Mouse (Mus musculus) mesoderm, embryonic 11.5 days (tissue): ENCODE results near the gene Hoxd1.

Experiments
- DNase-seq: peaks from one replicate; pipeline ENCODE4 v3.0.0-alpha.2; 2012; ENCODE audit warnings: low read depth, low spot score

Hoxd1 gene

DNA sequence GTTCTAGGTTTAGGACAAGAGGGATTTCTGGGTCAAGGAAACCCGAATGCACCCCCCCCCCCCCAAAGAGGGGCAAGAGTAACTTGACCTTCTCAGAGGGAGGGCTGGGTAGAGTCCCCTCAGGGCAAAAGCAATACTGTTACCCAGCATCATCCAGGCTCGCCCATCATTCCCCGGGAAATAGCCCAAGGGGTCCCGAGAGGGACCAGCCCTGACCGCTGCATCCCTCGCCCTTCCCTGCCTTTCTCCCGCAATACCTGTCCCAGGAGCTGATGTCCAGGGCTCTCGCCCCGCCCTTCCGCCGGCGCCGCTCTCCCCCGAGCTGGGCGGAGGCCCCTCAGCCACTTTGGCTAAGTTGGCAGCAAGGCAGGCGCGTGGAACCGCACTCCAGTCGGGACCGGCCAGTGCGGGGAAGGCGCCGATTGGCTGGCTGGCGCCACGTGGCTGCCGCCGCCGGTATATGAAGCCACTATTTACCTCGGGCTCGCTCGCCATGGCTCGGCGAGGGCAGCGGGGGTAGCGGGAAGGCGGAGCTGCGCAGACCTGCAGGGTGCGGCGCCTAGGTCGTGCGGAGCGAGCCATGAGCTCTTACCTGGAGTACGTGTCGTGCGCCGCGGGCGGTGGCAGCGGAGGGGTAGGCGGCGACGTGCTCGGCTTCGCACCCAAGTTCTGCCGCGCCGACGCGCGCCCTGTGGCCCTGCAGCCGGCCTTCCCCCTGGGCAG is at the start of gene Hoxd1:
Hoxd1 (plus strand) TSS at position 459 of the 723 bp plus-strand sequence.
- peak; percentile 75 for DNase-seq

DNA sequence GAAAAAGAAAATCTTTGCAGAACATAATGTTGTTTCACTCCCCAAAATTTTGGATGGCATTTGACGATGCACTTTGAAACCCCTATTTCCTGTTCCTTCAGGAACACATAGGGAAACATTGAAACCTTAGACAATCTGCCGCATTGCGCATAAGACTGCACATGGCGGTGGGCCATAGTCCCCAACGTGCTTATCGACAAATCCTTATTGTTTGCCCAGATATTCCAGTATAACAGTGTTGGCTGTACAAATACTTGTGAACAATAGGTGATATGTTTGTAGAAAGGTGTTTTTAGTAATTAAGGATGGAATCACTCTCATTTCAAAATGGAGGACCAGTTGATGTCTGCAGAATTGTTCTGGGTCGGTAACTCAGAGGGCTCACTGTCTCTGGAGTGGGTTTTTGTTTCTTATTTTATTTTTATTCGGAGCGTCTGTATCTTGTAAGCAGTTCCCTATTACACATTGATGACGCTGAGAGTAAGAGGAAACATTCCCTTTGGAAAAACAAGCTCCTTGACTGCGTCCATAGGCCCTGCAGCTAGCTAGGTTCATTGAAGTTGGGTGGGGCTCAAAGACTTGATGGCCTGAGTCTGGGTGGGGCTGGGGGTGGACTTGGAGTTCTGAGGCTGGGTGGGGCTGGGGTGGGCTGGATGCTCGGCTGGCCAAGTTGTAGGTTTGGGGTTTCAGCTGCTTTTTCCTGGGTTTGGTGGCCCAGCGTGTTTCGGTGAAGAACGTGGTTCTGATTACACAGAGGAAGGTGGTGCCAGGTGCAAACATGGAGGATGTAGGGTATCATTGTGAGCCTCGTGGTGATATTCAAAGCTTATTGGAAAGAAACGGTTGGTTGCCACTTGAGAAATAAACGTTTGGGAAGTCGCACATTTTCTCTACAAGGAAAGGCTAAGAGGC is 49.3 kb upstream of the Hoxd1 start:
- DNase-seq = no peak

DNA sequence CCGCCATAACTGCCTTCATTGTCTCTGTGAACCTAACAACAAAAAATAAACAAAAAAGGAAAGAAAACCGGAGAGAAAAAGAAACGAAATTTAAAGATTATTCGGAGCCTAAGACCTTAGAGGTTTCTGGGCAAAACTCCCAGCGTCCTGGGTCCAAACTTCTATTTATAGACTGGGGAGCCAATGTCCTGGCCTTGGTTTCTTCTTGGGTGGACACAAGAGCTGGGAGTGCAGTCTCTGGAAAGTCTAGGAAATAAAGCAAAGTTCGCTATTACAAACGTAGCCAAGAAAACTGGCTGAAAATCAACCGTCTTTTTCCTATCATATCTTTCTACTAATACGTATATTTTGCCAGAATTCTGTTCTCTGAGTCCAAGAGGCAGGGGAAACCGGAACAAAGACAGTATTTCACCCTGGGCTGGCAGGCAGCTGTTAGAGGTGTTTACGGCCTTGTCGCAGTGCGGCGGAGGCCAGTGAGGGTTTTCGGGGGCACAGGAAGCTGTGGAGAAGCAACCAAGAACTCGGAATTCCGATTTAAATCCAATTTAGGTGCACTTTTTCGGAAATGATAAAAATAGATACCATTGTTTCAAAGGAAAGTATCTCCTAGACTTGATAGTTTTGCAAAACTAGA is 48.5 kb upstream of the Hoxd1 start:
- no peak for DNase-seq

DNA sequence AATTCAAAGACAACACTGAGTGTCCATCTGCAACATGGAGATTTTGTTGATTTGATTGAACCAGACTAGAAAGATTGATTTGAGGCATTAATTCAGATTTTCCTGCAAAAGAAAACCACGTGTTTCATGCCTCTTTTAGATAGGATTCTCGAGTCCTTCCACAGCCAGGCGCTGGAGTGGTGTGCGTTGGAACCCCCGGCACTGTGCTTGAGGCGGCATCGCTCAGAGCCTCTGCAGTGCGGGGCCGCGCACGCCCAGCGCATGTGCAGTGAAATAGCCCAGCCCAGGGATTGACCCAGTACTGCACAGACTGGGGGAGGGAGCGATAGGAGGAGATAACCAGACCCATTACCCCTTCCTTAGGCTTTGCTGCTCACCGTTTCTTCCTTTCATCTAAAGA is 47.9 kb upstream of the Hoxd1 start:
- peak; percentile 85 for DNase-seq

DNA sequence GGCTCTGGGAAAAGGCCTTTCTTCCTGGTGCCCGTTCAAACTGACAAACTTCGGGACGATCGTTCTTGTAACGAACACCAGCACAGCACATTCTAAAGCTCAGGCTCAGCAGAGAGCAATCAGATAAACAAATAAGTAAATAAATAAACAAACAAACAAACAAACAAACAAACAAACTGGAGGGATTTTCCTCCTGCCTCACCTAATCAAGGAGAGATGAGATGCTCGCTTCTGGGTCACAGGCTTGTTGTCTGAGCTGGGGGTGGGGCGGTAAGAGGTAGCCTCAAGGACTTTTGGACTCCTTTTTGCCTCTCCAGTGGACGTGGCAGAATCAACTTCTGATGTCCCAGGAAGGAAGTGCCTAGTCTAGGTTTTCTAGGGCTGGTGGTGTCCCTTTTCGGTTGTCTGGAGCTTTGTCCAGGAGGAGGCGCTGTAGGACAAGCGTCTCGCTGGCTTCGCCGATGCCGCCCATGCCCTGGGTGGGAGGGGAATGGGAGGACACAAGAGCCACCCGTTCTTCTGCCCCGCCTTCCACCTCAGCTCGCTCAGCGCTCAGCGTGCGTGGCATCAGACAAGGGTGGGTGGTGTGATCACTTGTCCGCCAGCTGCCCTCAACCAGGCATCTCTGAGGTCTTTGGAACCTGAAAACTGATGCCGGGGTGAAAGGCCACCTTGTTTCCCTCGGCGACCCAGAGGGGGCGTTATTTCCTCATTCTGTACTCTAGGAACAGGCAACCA is 47.1 kb upstream of the Hoxd1 start:
- DNase-seq = peak; percentile 97

DNA sequence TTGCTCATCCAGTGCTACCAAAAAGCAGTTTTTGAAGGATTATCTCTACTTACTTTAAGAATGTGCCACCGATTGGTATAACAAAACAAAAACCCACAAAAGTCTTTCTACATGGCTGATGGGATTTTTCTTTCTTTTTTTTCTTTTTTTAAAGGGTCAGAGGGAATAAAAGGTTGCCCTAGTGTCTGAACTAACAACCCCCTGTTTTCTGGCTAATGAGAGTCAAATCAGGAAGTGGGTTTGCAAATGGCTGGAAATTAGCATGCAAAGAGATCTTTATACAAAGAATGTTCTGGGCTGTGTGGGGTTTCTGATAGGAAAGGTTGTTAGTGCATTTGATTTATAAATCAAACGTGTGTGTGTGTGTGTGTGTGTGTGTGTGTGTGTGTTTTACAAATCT is 42.4 kb upstream of the Hoxd1 start:
- no peak for DNase-seq

DNA sequence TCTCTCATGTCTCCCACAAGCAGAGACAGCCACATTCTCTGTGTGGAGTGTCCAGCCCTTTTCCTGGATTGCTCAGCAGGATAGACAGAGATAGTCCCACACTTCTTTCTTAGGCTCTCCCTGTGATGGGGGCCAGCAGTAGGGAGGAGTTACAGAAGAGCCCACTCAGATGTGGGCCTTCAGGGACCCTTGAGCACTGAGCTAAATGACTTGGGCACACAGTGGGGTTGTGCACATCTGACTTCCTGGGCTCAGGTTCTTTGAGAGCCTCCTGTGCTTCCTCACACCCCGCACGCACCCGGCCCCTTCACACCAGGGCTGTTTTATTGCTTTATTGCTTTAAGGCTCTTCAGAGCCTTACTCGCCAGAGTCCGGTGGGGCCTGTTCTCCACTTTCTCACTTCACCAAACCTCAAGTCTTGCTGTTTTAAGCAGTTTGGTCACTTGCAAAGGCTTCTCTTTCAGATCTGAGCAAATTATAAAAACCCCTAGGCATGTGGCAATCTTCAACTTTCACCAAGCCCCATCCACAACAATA is 41.8 kb upstream of the Hoxd1 start:
- no peak for DNase-seq

DNA sequence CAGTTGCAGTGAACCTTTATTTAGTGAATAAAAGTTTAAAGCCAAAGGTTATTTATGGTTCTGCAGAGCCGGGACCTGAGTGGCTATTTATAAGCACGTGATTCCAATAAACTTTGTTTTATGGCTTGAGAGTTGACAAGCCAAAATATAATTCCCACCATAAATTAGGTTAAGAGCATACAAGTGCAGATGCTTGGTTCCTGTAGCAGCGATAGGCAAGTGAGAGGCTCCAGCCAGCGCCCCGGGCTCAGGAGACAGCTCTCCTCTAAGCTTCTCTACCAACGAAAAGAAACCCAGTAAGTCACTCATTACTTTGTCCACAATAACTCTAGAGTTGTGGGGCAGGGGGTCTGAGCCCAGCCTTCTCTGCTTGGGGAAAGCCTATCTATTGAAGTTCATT is 40.9 kb upstream of the Hoxd1 start:
- no peak for DNase-seq

DNA sequence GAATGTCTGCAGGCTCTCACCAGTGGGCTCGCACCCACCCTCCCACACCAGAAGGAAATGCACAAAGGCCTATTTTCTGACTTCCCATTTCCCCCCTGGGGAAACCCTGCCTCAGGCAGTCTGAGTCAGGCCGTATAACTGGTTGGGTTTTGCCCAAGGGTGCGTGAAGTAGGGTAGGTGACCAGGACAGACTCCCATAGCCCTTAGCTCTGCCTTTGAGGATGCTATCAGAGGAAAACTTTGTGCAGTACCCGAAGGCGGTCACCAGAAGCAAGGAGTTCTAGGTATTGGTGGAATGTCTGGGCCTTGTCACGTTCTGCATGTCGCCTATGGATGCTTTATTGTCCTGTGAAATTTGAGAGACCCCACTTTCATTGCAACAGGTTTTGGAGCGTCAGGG is 39.8 kb upstream of the Hoxd1 start:
- DNase-seq = no peak

DNA sequence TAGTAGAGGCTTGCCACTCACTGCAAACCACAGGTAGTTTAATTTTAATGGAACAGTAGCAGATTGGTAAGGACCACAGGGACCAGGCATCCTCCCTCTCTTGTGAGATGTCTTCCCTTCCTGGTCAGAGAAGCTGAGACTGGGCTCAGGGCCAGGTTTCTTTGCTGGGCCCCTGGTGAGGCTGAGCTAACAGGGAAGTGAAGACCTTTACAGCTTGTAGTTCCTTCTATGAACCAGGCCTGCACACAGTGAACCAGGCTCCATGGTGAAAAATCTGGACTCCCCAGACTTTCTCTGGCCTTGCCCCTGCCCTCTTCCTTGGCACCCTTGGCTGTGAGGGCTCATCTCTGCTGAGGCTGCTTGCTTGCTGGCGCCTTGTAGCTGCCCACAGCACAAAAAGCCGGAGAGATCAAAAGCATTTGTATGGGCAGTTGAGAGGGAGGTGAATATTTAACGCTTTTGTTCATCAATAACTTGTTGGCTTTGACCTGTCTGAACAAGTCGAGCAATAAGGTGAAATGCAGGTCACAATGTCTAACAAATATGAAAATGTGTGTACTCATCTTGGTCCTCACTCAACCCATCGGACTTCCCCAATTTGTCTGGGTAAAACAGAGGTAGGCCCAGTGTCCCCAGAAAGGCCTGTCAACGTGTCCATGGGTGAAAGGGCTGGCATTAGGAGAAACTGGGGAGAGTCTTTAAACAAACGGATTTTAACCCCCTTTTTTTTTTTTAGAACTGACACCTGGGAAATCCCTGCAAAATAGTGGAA is 38.4 kb upstream of the Hoxd1 start:
- no peak for DNase-seq

DNA sequence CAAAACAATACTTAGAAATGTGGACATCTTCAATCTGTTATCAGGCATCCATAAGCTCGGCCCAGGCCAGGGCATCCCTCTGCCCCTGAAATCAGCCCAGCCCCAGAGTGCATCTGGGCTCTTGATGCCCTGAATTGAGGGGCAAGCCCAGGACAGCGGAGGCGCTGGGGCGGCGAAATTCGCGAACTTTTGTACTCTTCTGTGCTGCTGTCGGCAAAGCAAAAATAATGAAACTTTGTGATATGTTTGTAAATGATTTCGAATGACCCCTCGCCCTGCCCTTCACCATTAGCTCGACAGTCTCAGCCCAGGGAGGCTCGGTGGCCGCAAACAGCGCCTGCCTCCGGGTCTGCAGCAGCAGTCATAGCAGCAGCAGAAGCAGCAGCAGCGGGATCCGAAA is 37.6 kb upstream of the Hoxd1 start:
- DNase-seq = no peak

DNA sequence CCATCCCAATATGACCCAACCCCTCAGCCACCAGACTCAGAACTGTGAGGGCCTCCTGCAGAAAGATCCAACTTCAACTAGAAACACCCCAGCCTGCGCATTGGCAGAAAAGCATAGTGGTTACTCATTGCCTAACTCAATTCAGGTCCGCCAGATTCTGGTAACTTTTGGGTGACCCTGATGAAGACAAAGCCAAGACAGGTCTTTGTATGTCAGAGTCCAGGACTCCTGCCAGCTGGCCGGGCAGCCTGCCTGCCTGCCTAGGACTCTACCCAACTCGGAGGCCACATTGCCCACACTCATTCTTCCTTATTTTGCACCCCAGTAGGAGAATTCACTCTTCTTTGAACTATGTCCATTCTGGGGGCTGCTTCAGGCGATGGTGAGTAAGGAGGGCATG is 36.2 kb upstream of the Hoxd1 start, which contains the start of gene Gm28230:
Gm28230 (plus strand) TSS at position 178 of the 400 bp plus-strand sequence.
- DNase-seq = no peak

DNA sequence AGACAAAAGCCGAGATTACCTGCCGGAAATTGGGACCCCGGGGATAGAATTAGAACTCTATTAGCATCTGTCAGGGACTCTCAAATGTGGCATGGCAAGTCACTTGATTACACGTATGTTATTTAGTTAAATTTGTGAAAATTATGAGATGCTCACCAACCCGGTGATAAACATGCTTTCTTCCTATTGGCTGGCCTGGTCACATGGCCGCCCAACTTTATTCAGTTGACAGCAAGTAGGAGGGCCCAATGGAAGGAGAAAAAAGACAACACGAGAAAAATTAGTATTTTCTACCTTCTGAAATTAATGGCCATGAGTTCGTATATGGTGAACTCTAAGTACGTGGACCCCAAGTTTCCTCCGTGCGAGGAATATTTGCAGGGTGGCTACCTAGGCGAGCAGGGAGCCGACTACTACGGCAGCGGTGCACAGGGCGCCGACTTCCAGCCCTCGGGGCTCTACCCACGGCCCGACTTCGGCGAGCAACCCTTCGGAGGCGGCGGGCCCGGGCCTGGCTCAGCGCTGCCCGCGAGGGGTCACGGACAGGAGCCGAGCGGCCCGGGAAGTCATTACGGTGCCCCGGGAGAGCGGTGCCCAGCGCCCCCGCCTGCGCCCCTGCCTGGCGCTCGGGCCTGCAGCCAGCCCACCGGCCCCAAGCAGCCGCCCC is 35.7 kb upstream of the Hoxd1 start:
- DNase-seq = no peak

DNA sequence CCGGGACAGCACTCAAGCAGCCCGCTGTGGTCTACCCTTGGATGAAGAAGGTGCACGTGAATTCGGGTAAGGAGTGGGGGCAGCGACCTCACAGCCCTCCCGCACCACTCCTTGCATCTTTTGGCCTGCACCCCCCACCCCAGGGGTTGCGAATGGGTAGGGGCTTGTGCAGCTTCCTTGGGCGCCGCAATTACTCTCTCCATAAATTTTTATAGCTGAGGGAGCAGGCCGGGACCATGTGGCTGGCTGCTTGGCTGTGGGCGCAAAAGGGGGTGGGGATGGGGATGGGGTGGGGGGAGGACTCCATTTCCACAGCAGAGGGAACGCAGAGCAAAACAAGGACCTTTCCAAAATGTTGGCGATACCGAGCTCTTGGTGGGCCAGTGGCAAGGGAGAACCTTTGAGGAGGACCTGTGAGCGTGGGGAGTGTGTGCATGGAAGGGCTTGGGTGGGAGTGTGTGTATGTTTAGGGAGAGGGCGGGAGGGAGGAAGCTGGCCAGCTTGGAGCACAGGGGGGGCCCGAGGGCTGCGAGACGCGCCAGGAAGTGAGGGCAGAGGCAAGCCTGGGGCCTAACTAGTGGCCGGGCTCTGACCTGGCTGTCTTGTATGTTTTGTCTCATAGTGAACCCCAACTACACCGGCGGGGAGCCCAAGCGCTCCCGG is 35.0 kb upstream of the Hoxd1 start:
- DNase-seq = no peak

DNA sequence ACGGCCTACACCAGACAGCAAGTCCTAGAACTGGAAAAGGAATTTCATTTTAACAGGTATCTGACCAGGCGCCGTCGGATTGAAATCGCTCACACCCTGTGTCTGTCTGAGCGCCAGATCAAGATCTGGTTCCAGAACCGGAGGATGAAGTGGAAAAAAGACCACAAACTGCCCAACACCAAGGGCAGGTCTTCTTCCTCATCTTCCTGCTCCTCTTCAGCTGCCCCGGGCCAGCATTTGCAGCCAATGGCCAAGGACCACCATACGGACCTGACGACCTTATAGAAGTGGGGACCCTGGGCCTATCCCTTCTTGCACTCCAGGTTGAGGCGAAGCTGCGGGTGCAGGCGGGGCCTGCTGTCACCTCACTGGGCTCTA is 34.5 kb upstream of the Hoxd1 start:
- no peak for DNase-seq

DNA sequence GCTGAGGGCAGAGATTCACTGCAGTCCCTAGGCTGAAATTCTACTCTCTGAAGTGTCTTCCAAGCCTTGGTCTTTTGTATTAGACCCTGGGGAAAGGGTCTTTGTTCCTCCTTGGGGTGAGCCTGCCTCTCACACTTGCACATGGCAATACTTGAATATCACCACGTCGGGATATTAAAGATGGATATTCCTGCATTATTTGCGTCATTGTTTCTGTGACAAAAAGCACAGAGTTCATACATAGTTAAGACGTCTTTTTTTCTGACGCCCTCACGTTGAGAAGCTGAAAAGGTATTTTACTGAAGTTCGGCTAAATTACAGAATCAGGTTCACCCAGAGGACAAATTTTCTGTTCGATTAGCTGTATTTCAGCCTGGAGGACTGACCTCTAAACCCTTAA is 32.4 kb upstream of the Hoxd1 start:
- DNase-seq = no peak

DNA sequence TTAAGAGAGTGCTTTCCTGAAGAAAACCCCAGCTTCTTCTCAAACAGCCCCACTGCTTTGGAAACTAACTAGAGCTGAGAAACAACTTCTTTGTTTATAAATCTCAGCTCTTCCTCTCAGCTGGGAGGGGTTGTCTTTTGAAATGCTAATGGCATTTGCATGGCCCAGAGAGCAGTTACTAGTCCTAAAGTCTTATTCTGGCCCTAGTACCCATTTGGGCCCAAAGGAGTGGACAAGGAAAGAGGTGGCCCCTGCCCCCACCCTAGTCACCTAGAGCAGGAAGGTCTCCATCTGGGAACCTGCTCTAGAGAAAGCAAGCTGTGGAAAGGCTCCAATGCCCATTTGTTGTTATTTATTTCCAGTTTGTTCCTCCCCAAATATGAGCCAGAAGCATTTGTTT is 31.7 kb upstream of the Hoxd1 start:
- no peak for DNase-seq

DNA sequence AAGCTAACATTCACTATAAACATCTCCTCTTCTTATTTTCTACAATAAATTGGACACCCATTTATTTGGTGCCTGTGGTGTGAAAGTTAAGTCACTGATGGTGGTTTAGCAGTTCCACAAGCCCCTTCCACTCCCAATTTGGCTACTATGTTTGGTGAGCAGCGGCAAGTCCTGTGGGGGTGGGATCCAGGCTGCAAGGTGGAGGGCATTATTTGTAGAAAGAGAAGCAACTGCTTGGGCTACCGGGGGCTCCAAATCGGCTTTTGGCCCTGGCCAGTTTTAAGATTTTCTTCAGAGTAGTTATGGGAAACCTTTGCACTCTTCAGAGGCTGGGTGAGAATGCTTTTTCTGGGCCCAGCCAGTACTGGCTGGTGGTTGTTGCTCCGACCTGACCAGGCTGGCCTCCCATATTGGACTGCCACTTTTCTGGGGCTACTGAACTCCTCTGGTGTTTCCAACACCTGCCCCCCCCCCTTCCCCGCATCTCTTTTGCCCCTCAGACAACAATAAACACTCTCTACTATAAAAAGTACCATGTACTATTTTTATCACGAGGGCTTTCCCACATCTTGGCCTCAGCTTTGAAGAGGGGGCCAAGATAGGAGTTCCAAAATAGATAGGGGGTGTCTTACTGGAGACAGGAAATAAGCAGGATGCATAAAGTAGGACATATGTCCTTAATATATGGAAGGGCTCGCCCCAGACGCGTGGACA is 30.8 kb upstream of the Hoxd1 start:
- DNase-seq = no peak
